Mouse (Mus musculus) megakaryocyte progenitor cell, adult 5-6 weeks (primary cell): ENCODE measurements around the gene Olfr837. TPM values are rescaled to one million over a fixed set of nuclear protein-coding genes. Genes with fewer than 3 reads are reported as not detected.
"Not testable (repeated sequence)": the region's sequence is repeated elsewhere in the genome, so short reads cannot be mapped to it uniquely, and the experiment has no call there.

Experiments used
- ATAC-seq: replicated peaks from 2 replicates; pipeline ENCODE4 v1.8.0; 2016; ENCODE audit warnings: mild to moderate bottlenecking, moderate TSS enrichment, inconsistent platforms; ENCODE audit not compliant: poor library complexity
- total RNA-seq, 2 experiments: library from RNA; stranded (forward) in 1 of 2; stranded (reverse) in 1 of 2; fragments of 157-497, 149-512 nt in 1 of 2; fragments of 200-1000 nt in 1 of 2; gene quantifications; 2 replicates each; pipeline versions ENCODE4 v1.2.3 to v1.2.4; 2015 to 2017

The Olfr837 gene
- not detected in 2 replicates for total RNA-seq (2015)
- total RNA-seq (2017): not detected in 2 replicates

DNA sequence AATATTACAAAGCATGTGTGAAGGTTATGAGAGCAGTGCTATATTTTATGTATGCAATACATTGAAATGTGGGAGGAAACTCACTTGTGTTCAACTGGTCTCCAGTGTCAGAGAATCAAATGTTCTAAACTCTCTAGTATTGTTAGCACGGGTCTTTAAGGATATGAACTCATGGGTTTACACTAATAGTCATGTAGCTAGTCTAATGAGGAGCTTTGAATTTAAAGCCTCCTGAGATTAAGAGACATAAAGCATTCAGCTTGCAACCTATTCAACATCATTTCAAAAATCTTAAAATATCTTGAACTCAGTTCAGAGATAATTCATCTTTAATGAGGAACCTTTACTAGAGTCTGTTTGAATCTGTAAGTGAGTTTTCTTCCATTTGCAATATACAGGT is at the start of gene Olfr837:
Gene Olfr837, plus strand, starts transcription at position 301 of the 400 bp plus-strand sequence.
- no peak for ATAC-seq

DNA sequence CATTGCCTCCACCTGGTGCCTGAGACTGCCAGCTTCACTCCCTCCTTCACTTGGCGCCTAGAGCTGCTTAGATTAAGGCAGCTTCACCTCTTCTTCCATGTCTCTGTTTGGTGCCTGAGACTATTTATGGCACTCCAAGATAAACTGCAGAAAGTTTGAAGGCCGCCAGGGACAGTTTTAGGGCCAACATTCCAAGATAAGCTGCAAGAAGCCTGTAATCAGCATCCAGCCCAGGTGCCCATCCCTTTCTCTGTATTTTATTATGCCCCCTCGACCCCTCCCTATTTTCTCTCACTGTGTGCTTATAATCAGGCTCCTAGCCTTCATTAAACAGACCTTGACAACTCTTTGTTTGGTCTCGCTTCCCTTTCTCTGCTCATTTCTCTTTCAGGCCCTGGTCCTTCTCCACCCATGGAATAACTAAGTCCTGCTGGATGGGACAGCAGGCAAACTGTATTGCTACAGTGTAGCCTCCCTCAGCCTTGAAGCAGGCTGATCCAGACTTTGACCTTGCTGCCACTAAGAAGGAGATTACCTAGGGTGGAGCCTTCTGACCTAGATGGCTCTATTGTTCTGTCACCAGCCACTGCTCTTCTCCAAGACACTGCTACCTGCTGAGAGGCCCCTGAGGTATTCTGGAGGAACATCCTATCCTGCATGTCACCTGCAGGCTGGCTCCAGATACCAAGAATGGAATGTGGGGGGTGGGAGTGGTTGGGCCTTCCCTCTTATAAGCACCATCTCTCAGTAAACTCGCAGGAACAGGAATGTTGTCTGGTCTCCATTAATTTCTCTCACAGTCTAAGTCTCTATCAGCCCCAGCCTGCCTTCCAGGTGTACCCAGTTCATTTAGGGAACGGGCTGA is 43.0 kb upstream of the Olfr837 start:
- not testable (repeated sequence) for ATAC-seq

DNA sequence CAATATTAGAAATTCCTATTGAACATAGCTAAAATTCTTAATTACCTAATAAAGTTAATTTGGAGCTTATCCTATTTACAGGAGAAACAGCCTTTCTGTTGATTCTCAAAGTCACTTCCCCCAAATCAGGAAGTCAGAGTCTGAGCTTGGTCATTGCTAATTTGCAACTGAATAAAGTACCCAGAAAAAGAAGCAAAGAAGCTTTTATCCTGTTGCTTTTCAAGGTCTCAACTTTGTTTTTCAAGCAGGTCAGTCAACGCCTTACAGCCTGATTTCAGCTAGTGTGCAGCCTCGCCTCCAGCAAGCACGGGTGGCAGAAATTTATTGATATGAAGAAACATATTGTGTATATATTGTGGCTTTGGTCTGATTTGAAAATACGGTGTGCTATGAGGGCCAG is 38.8 kb upstream of the Olfr837 start:
- no peak for ATAC-seq

DNA sequence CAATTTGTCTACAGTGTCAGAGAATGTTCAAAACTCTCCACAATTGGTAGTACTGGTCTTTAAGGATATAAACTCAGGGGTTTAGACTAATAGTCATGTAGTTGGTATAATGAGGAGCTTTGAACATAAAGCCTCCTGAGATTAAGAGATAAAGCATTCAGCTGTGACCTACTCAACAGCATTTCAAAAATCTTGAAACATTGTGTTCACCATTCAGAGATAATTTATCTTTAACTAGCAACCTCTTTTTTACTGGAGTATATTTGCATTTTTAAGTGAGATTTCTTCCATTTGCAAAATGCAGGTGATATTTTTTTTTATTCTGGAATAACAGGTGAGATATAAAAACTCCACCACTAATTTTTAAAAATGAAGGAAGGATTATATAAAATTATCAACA is 16.0 kb upstream of the Olfr837 start, which contains the start of gene Olfr836:
Gene Olfr836, plus strand, starts transcription at position 301 of the 400 bp plus-strand sequence.
- no peak for ATAC-seq

DNA sequence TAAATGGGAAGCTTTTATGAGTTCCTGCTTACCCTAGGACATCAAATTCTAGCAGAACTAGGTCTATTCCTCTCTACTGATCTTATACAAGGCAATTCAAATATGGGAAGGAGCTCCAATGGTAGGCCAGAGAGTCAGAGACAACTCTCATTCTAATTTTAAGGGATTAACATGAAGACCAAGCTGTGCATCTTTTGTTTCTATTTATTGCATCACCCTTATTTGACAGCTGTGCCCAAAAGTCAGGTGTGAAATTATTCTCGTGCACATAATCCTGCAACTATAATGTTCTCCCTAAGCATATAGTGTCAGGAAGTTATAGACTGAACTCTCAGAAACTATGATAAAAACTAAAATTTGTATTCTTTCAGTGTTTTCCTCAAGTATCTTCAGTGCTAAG is 41.1 kb downstream of the Olfr837 start, which contains the start of gene Olfr839-ps1:
Gene Olfr839-ps1, minus strand, starts transcription at position 101 of the 400 bp plus-strand sequence.
- ATAC-seq: no peak

Other genes with a start within 250 kb of the Olfr837 start
- gene Olfr832, start 199.2 kb upstream of the Olfr837 start, total RNA-seq (2015): not detected in 2 replicates
- gene Olfr832, start 199.2 kb upstream of the Olfr837 start, total RNA-seq (2017): not detected in 2 replicates
- not detected in 2 replicates for gene Olfr834, start 148.3 kb upstream of the Olfr837 start, total RNA-seq (2015)
- gene Olfr834, start 148.3 kb upstream of the Olfr837 start, total RNA-seq (2017): not detected in 2 replicates
- not detected in 2 replicates for gene Olfr835, start 103.6 kb upstream of the Olfr837 start, total RNA-seq (2015)
- not detected in 2 replicates for gene Olfr835, start 103.6 kb upstream of the Olfr837 start, total RNA-seq (2017)
- gene Olfr836, start 15.9 kb upstream of the Olfr837 start, total RNA-seq (2015): not detected in 2 replicates
- gene Olfr836, start 15.9 kb upstream of the Olfr837 start, total RNA-seq (2017): not detected in 2 replicates
- not detected in 2 replicates for gene Olfr839-ps1, start 41.0 kb downstream of the Olfr837 start, total RNA-seq (2015)
- not detected in 2 replicates for gene Olfr839-ps1, start 41.0 kb downstream of the Olfr837 start, total RNA-seq (2017)
- not detected in 2 replicates for gene Olfr843, start 115.7 kb downstream of the Olfr837 start, total RNA-seq (2015)
- gene Olfr843, start 115.7 kb downstream of the Olfr837 start, total RNA-seq (2017): not detected in 2 replicates
- gene Olfr844, start 180.0 kb downstream of the Olfr837 start, total RNA-seq (2015): not detected in 2 replicates
- not detected in 2 replicates for gene Olfr844, start 180.0 kb downstream of the Olfr837 start, total RNA-seq (2017)
- gene Olfr845, start 200.1 kb downstream of the Olfr837 start, total RNA-seq (2015): not detected in 2 replicates
- gene Olfr845, start 200.1 kb downstream of the Olfr837 start, total RNA-seq (2017): not detected in 2 replicates
- not detected in 2 replicates for gene Olfr846, start 227.7 kb downstream of the Olfr837 start, total RNA-seq (2015)
- not detected in 2 replicates for gene Olfr846, start 227.7 kb downstream of the Olfr837 start, total RNA-seq (2017)
- not detected in 2 replicates for gene Olfr847, start 242.4 kb downstream of the Olfr837 start, total RNA-seq (2015)
- gene Olfr847, start 242.4 kb downstream of the Olfr837 start, total RNA-seq (2017): not detected in 2 replicates